Mouse (Mus musculus): ENCODE measurements at regions not wholly inside any gene's neighbourhood (a gene's known extent, or its start where the extent isn't known, plus 50 kb on each side); places are given as distances from the start of the nearest gene placed in this dataset.

GRCm38 (mm10) chr8:8802761-8803340 is 112.5 kb upstream of the Arglu1 start:
- no peak for DNase-seq (ENCODE audit: low spot score)
- Histone ChIP-seq H3K27me3 (ENCODE audit: low read depth, poor library complexity, severe bottlenecking) (no peaks in the 10 kb centered on the region), H3K4me3 (no peak overlapping the region), H3K36me3 (no peaks in the 10 kb centered on the region), H3K27ac (replicated peaks) (no peak overlapping the region), H3K9me3 (replicated peaks) (no peaks in the 10 kb centered on the region), H3K4me1 (peaks cover 8% of the 10 kb centered on the region)
- WGBS, result 84% methylated on average over 6 of the region's 6 CpGs

- 64% methylated on average over 5 of the region's 5 CpGs for WGBS
- no peaks in the 10 kb centered on the region for H3K27me3 ChIP-seq (ENCODE audit: low read depth, poor library complexity, severe bottlenecking)
- H3K27ac ChIP-seq (replicated peaks), result no peak overlapping the region
- no peaks in the 10 kb centered on the region for H3K36me3 ChIP-seq
- peaks cover 12% of the 10 kb centered on the region for H3K4me1 ChIP-seq
- no peak for DNase-seq (ENCODE audit: low spot score)
- H3K4me3 ChIP-seq, result no peak overlapping the region
- no peaks in the 10 kb centered on the region for H3K9me3 ChIP-seq (replicated peaks)
Measured at GRCm38 (mm10) chr8:8802317-8802716, 112.0 kb upstream of the Arglu1 start.

- H3K4me3 ChIP-seq, result no peak overlapping the region
- no peaks in the 10 kb centered on the region for H3K27me3 ChIP-seq (ENCODE audit: low read depth, poor library complexity, severe bottlenecking)
- peaks cover 20% of the 10 kb centered on the region for H3K4me1 ChIP-seq
- WGBS, result 71% methylated on average over 5 of the region's 5 CpGs
- no peaks in the 10 kb centered on the region for H3K36me3 ChIP-seq
- DNase-seq (ENCODE audit: low spot score), result no peak
- no peak overlapping the region for H3K27ac ChIP-seq (replicated peaks)
- H3K9me3 ChIP-seq (replicated peaks), result no peaks in the 10 kb centered on the region
Measured at GRCm38 (mm10) chr8:8801578-8801977, 111.3 kb upstream of the Arglu1 start.

GRCm38 (mm10) chr8:8797521-8797920 is 107.2 kb upstream of the Arglu1 start:
- no peak for DNase-seq (ENCODE audit: low spot score)
- Histone ChIP-seq H3K36me3 (no peaks in the 10 kb centered on the region), H3K4me1 (peaks cover 22% of the 10 kb centered on the region), H3K27ac (replicated peaks) (peak overlapping the region; percentile 1; the same call in 1 of the 2 replicates), H3K27me3 (ENCODE audit: low read depth, poor library complexity, severe bottlenecking) (0 out of 2 replicates have a peak, but pooled peaks cover 3% of the 10 kb centered on the region), H3K4me3 (no peak overlapping the region), H3K9me3 (replicated peaks) (no peaks in the 10 kb centered on the region)
- 69% methylated on average over 3 of the region's 3 CpGs for WGBS

GRCm38 (mm10) chr8:8796951-8797350 is 106.6 kb upstream of the Arglu1 start:
- Histone ChIP-seq H3K27me3 (ENCODE audit: low read depth, poor library complexity, severe bottlenecking) (0 out of 2 replicates have a peak, but pooled peaks cover 3% of the 10 kb centered on the region), H3K27ac (replicated peaks) (0 out of 2 replicates have a peak overlapping the region, but pooled peaks have one; percentile 1), H3K9me3 (replicated peaks) (no peaks in the 10 kb centered on the region), H3K4me1 (peaks cover 18% of the 10 kb centered on the region), H3K4me3 (no peak overlapping the region), H3K36me3 (no peaks in the 10 kb centered on the region)
- no peak for DNase-seq (ENCODE audit: low spot score)
- 45% methylated on average over 9 of the region's 9 CpGs for WGBS

- no peaks in the 10 kb centered on the region for H3K36me3 ChIP-seq
- DNase-seq (ENCODE audit: low spot score), result no peak
- no peaks in the 10 kb centered on the region for H3K9me3 ChIP-seq (replicated peaks)
- H3K27me3 ChIP-seq (ENCODE audit: low read depth, poor library complexity, severe bottlenecking), result 0 out of 2 replicates have a peak, but pooled peaks cover 3% of the 10 kb centered on the region
- H3K27ac ChIP-seq (replicated peaks), result no peak overlapping the region
- 87% methylated on average over 6 of the region's 6 CpGs for WGBS
- no peak overlapping the region for H3K4me3 ChIP-seq
- peaks cover 14% of the 10 kb centered on the region for H3K4me1 ChIP-seq
Measured at GRCm38 (mm10) chr8:8794711-8795110, 104.4 kb upstream of the Arglu1 start.

GRCm38 (mm10) chr8:8779931-8780330 is 89.6 kb upstream of the Arglu1 start:
- Histone ChIP-seq H3K4me3 (no peak overlapping the region), H3K9me3 (replicated peaks) (no peaks in the 10 kb centered on the region), H3K27ac (replicated peaks) (no peak overlapping the region), H3K27me3 (ENCODE audit: low read depth, poor library complexity, severe bottlenecking) (peaks cover 81% of the 10 kb centered on the region), H3K4me1 (peaks cover 14% of the 10 kb centered on the region), H3K36me3 (no peaks in the 10 kb centered on the region)
- no peak for DNase-seq (ENCODE audit: low spot score)
- 60% methylated on average over 15 of the region's 15 CpGs for WGBS

GRCm38 (mm10) chr8:8774496-8775015 is 84.2 kb upstream of the Arglu1 start:
- Histone ChIP-seq H3K27me3 (ENCODE audit: low read depth, poor library complexity, severe bottlenecking) (peaks cover 69% of the 10 kb centered on the region), H3K4me3 (no peak overlapping the region), H3K36me3 (no peaks in the 10 kb centered on the region), H3K27ac (replicated peaks) (no peak overlapping the region), H3K9me3 (replicated peaks) (no peaks in the 10 kb centered on the region), H3K4me1 (peaks cover 18% of the 10 kb centered on the region)
- DNase-seq (ENCODE audit: low spot score), result no peak
- WGBS, result 19% methylated on average over 5 of the region's 5 CpGs

GRCm38 (mm10) chr8:8772424-8772823 is 82.1 kb upstream of the Arglu1 start:
- H3K27me3 ChIP-seq (ENCODE audit: low read depth, poor library complexity, severe bottlenecking), result peaks cover 48% of the 10 kb centered on the region
- H3K4me3 ChIP-seq, result no peak overlapping the region
- DNase-seq (ENCODE audit: low spot score), result no peak
- H3K36me3 ChIP-seq, result no peaks in the 10 kb centered on the region
- peaks cover 9% of the 10 kb centered on the region for H3K4me1 ChIP-seq
- no peaks in the 10 kb centered on the region for H3K9me3 ChIP-seq (replicated peaks)
- WGBS, result 89% methylated on average over 5 of the region's 5 CpGs
- no peak overlapping the region for H3K27ac ChIP-seq (replicated peaks)

GRCm38 (mm10) chr8:8770397-8770796 is 80.1 kb upstream of the Arglu1 start:
- Histone ChIP-seq H3K27ac (replicated peaks) (no peak overlapping the region), H3K27me3 (ENCODE audit: low read depth, poor library complexity, severe bottlenecking) (peaks cover 30% of the 10 kb centered on the region), H3K36me3 (no peaks in the 10 kb centered on the region), H3K4me1 (peaks cover 9% of the 10 kb centered on the region), H3K4me3 (no peak overlapping the region), H3K9me3 (replicated peaks) (no peaks in the 10 kb centered on the region)
- DNase-seq (ENCODE audit: low spot score), result no peak
- 78% methylated on average over 8 of the region's 8 CpGs for WGBS

GRCm38 (mm10) chr8:8762354-8762753 is 72.0 kb upstream of the Arglu1 start:
- DNase-seq (ENCODE audit: low spot score), result no peak
- Histone ChIP-seq H3K27me3 (ENCODE audit: low read depth, poor library complexity, severe bottlenecking) (no peaks in the 10 kb centered on the region), H3K27ac (replicated peaks) (no peak overlapping the region), H3K9me3 (replicated peaks) (no peaks in the 10 kb centered on the region), H3K4me3 (no peak overlapping the region), H3K36me3 (no peaks in the 10 kb centered on the region), H3K4me1 (no peaks in the 10 kb centered on the region)
- 84% methylated on average over 12 of the region's 12 CpGs for WGBS

- no peaks in the 10 kb centered on the region; the same call in 1 of the 2 replicates for H3K27me3 ChIP-seq (ENCODE audit: low read depth, poor library complexity, severe bottlenecking)
- 84% methylated on average over 8 of the region's 8 CpGs for WGBS
Measured at GRCm38 (mm10) chr8:8758283-8758682, 68.0 kb upstream of the Arglu1 start.

GRCm38 (mm10) chr8:8751208-8751607 is 60.9 kb upstream of the Arglu1 start:
- H3K9me3 ChIP-seq (replicated peaks), result no peaks in the 10 kb centered on the region
- DNase-seq (ENCODE audit: low spot score), result no peak
- 95% methylated on average over 15 of the region's 15 CpGs for WGBS
- no peak overlapping the region for H3K27ac ChIP-seq (replicated peaks)
- H3K27me3 ChIP-seq (ENCODE audit: low read depth, poor library complexity, severe bottlenecking), result no peaks in the 10 kb centered on the region; the same call in 1 of the 2 replicates
- H3K4me3 ChIP-seq, result no peak overlapping the region
- H3K36me3 ChIP-seq, result no peaks in the 10 kb centered on the region
- H3K4me1 ChIP-seq, result peaks cover 9% of the 10 kb centered on the region

More at GRCm38 (mm10) chr8:8758283-8758682, 68.0 kb upstream of the Arglu1 start:
- no peak for DNase-seq (ENCODE audit: low spot score)
- Histone ChIP-seq H3K9me3 (replicated peaks) (no peaks in the 10 kb centered on the region), H3K4me1 (peaks cover 9% of the 10 kb centered on the region), H3K4me3 (no peak overlapping the region), H3K36me3 (no peaks in the 10 kb centered on the region), H3K27ac (replicated peaks) (no peak overlapping the region)

Measured in midbrain, embryonic 10.5 days (tissue).